Mouse (Mus musculus): ENCODE results near the gene Flt3. TPM values are rescaled to one million over a fixed set of nuclear protein-coding genes. Genes with fewer than 3 reads are reported as not detected.
A peak's percentile ranks its signal among the peaks of the same experiment; 100 is the strongest.

Flt3 gene
- polyA plus RNA-seq, 1 experiment = not detected

DNA sequence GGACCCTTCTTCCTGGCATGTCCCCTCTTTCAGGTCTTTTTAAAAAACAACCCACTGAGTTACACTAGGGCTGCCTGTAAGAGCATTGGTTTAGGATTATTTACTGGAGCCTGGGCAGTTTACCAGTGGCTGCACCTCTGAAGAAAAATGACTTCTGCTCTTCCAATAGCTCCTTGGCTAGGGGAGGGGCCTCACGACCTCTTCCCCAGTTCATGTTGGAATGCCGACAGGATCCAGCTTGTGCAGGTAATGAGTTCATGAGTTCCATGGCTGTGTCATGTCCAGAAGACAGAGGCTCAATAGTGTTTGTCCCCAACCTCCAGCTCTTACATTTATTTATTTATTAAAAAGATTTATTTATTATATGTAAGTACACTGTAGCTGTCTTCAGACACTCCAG lies 35.5 kb upstream of the Flt3 start:
- Histone ChIP-seq H3K4me1 (ENCODE audit: control insufficient read depth, insufficient read depth, low read length) (peaks cover 11% of the 10 kb centered on the region), H3K4me3 (ENCODE audit: insufficient read depth, low read length) (no peak overlapping the region), H3K27ac (ENCODE audit: insufficient read depth, low read length) (no peak overlapping the region)
- TF ChIP-seq POLR2A (IDR thresholded peaks at IDR 0.05; ENCODE audit: low read depth, low read length) (no peak), CTCF (IDR thresholded peaks at IDR 0.05; ENCODE audit: borderline replicate concordance, insufficient read depth, low read length) (no peak)

DNA sequence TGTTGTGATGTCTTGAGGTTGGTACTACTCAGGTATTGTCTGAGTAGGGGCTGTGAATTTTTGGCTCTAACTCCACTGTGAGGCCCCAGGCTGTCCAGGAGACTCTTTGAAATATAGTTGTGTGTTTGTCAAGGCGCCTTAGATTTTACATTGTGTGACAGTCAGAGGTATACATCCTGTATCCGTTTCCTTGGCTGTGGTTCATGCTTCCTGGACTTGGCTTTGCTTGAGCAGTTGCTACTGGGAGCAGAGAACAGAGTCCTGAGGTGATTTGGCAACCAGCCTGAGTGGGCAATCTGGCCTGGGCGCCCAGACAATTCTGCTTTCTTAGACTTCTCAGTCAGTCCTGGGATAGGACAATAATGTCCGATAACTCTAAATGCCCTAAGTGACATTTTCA lies 34.9 kb upstream of the Flt3 start:
- peaks cover 11% of the 10 kb centered on the region for H3K4me1 ChIP-seq (ENCODE audit: control insufficient read depth, insufficient read depth, low read length)
- no peak overlapping the region for H3K27ac ChIP-seq (ENCODE audit: insufficient read depth, low read length)
- H3K4me3 ChIP-seq (ENCODE audit: insufficient read depth, low read length) = no peak overlapping the region
- TF ChIP-seq CTCF (IDR thresholded peaks at IDR 0.05; ENCODE audit: borderline replicate concordance, insufficient read depth, low read length) (no peak), POLR2A (IDR thresholded peaks at IDR 0.05; ENCODE audit: low read depth, low read length) (no peak)

GRCm38 (mm10) chr5:147432927-147433326 lies 32.6 kb upstream of the Flt3 start:
- TF ChIP-seq POLR2A (IDR thresholded peaks at IDR 0.05; ENCODE audit: low read depth, low read length) (no peak), CTCF (IDR thresholded peaks at IDR 0.05; ENCODE audit: borderline replicate concordance, insufficient read depth, low read length) (no peak)
- H3K4me3 ChIP-seq (ENCODE audit: insufficient read depth, low read length) = no peak overlapping the region
- no peak overlapping the region for H3K27ac ChIP-seq (ENCODE audit: insufficient read depth, low read length)
- peaks cover 11% of the 10 kb centered on the region for H3K4me1 ChIP-seq (ENCODE audit: control insufficient read depth, insufficient read depth, low read length)

DNA sequence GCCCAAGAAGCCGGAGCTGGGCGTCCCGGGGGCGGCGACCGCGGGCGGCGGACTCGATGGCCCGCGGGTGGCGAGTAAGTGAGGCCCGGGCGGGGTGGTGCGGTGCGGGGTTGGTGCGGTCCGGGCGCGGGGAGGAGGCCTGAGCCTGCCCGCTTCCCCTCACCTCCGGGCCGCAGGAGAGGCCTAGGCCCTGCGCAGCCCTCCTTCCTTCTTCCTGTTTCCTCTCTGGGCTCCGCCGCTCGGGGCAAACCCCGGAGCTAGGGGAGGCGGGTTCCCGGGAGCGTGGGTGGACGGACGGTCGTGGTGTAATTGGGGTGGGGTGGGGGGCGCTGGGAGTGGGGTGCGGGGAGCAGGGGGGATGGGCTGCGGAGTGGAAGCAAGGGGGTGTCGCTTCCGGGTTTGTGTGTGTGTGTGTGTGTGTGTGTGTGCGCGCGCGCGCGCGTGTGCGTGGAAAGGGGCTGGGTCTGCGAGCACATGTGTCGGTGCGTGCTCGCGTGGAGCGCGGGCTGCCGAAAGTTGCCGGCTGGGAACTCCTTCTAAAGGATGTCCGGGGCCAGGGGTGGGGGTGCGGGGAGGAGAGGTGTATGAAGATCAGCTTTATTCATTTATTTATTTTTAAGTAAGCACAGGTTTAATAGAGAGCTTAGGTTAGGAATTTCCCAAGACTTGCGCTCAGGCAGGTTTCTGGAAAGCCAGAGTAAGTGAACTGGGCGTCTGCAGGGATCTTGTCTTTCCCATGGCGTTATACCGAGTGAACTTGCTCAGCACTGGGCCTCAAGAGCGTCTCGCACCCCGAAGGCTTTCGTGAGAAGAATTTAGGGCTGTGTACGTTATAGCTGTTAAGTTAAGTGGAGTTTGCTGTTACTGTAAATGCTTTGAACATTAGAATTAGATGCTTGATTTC lies 30.9 kb upstream of the Flt3 start:
- peak overlapping the region; percentile 91 for H3K4me3 ChIP-seq (ENCODE audit: insufficient read depth, low read length)
- H3K4me1 ChIP-seq (ENCODE audit: control insufficient read depth, insufficient read depth, low read length) = peaks cover 11% of the 10 kb centered on the region
- TF ChIP-seq POLR2A (IDR thresholded peaks at IDR 0.05; ENCODE audit: low read depth, low read length) (no peak; the same call in 1 of the 2 replicates), CTCF (IDR thresholded peaks at IDR 0.05; ENCODE audit: borderline replicate concordance, insufficient read depth, low read length) (no peak)
- H3K27ac ChIP-seq (ENCODE audit: insufficient read depth, low read length) = peak overlapping the region; percentile 58

DNA sequence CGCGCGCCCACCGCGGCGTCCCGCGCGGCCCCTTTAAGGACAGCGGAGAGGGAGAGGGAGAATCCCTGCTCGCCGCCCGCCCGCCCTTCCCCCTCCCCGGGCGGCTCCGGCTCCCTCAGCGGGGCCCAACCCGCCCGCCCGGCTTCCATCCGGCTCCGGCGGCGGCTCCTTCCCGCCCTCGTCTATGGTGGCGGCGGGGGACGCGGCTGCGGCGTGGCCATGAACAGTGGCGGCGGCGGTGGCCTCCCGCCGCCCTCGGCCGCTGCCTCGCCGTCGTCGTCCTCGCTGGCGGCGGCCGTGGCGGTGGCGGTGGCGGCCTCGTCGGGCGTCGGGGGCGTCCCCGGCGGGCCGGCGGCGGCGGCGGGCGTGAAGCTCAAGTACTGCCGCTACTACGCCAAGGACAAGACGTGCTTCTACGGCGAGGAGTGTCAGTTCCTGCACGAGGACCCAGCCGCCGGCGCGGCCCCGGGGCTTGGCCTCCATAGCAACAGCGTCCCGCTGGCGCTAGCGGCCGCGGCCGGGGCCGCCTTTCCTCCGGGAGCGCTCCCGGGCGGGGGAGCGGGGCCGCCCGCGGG lies 30.2 kb upstream of the Flt3 start:
- Histone ChIP-seq H3K4me3 (ENCODE audit: insufficient read depth, low read length) (peak overlapping the region; percentile 91), H3K27ac (ENCODE audit: insufficient read depth, low read length) (peak overlapping the region; percentile 71), H3K4me1 (ENCODE audit: control insufficient read depth, insufficient read depth, low read length) (peaks cover 11% of the 10 kb centered on the region; the same call in 1 of the 2 replicates)
- no peak for TF ChIP-seq CTCF (IDR thresholded peaks at IDR 0.05; ENCODE audit: borderline replicate concordance, insufficient read depth, low read length)
- no peak for TF ChIP-seq POLR2A (IDR thresholded peaks at IDR 0.05; ENCODE audit: low read depth, low read length)

GRCm38 (mm10) chr5:147429535-147430305 lies 29.4 kb upstream of the Flt3 start, which contains the start of gene Pan3:
Pan3 (plus strand) TSS chr5:147430161.
- H3K4me1 ChIP-seq (ENCODE audit: control insufficient read depth, insufficient read depth, low read length) = peaks cover 10% of the 10 kb centered on the region; the same call in 1 of the 2 replicates
- TF ChIP-seq CTCF (IDR thresholded peaks at IDR 0.05; ENCODE audit: borderline replicate concordance, insufficient read depth, low read length) (no peak), POLR2A (IDR thresholded peaks at IDR 0.05; ENCODE audit: low read depth, low read length) (peak; percentile 85; the same call in 1 of the 2 replicates)
- H3K4me3 ChIP-seq (ENCODE audit: insufficient read depth, low read length) = peak within 1 kb of the TSS; percentile 91
- H3K27ac ChIP-seq (ENCODE audit: insufficient read depth, low read length) = peak within 1 kb of the TSS; percentile 90

- TF ChIP-seq POLR2A (IDR thresholded peaks at IDR 0.05; ENCODE audit: low read depth, low read length) = no peak
- TF ChIP-seq CTCF (IDR thresholded peaks at IDR 0.05; ENCODE audit: borderline replicate concordance, insufficient read depth, low read length) = no peak
- H3K27ac ChIP-seq (ENCODE audit: insufficient read depth, low read length) = no peak overlapping the region
- H3K4me3 ChIP-seq (ENCODE audit: insufficient read depth, low read length) = no peak overlapping the region
- no peaks in the 10 kb centered on the region for H3K4me1 ChIP-seq (ENCODE audit: control insufficient read depth, insufficient read depth, low read length)
Measured at GRCm38 (mm10) chr5:147426048-147426805, 25.9 kb upstream of the Flt3 start.

GRCm38 (mm10) chr5:147423612-147424011 lies 23.3 kb upstream of the Flt3 start:
- H3K4me3 ChIP-seq (ENCODE audit: insufficient read depth, low read length) = no peak overlapping the region
- TF ChIP-seq POLR2A (IDR thresholded peaks at IDR 0.05; ENCODE audit: low read depth, low read length) (no peak), CTCF (IDR thresholded peaks at IDR 0.05; ENCODE audit: borderline replicate concordance, insufficient read depth, low read length) (no peak)
- H3K27ac ChIP-seq (ENCODE audit: insufficient read depth, low read length) = no peak overlapping the region
- H3K4me1 ChIP-seq (ENCODE audit: control insufficient read depth, insufficient read depth, low read length) = no peaks in the 10 kb centered on the region

Measured in embryonic fibroblast, embryonic 13.5 days (primary cell).